In genomic region chr11:21414911-21415381, GRCm38 (mm10) we compare ENCODE assay signal across 10 mouse cellular contexts. TPM values are rescaled to one million over a fixed set of nuclear protein-coding genes. Genes with fewer than 3 reads are reported as not detected.
DNase-seq lines count a peak whose midpoint lies in the region; ATAC-seq and TF ChIP-seq lines count a peak whose summit lies in the region.
"Had no signal": no experiment of that assay in that cellular context is flagged by ENCODE, and none has a peak within 500 bp of the region (broad histone marks: within the 10 kb centered on the region; RNA-seq: fewer than 3 reads in every experiment).

No protein-coding gene starts in this region.

- H3K27ac ChIP-seq in embryonic facial prominence, embryonic 15.5 days (replicated peaks) = 0 out of 2 replicates have a peak overlapping the region, but pooled peaks have one; percentile 30
- peak overlapping the region; percentile 77 for H3K27ac ChIP-seq in intestine, embryonic 16.5 days (ENCODE audit: low read length)
- no peak overlapping the region for H3K27ac ChIP-seq in hindbrain, postnatal 0 days
- H3K27ac ChIP-seq in hindbrain, embryonic 12.5 days = no peak overlapping the region
- H3K27ac ChIP-seq: hindbrain, embryonic 15.5 days; midbrain, embryonic 10.5 days had no signal

- no peak overlapping the region for H3K4me3 ChIP-seq in embryonic facial prominence, embryonic 15.5 days (replicated peaks)
- H3K4me3 ChIP-seq in intestine, embryonic 16.5 days (ENCODE audit: low read length) = no peak overlapping the region
- no peak overlapping the region for H3K4me3 ChIP-seq in hindbrain, postnatal 0 days (ENCODE audit: low read length)
- H3K4me3 ChIP-seq in hindbrain, embryonic 12.5 days = no peak overlapping the region
- H3K4me3 ChIP-seq: hindbrain, embryonic 15.5 days; midbrain, embryonic 10.5 days had no signal

- peak; percentile 69 for ATAC-seq in embryonic facial prominence, embryonic 15.5 days (ENCODE audit: insufficient number of reproducible peaks, low FRiP score, low TSS enrichment, low read depth)
- ATAC-seq in intestine, embryonic 16.5 days = peak; percentile 72
- peak; percentile 69 for ATAC-seq in megakaryocyte, adult 5-6 weeks (ENCODE audit: poor library complexity, severe bottlenecking)
- ATAC-seq in hindbrain, postnatal 0 days = no peak
- ATAC-seq in hindbrain, embryonic 12.5 days (ENCODE audit: low FRiP score) = no peak

- peak; percentile 31 for DNase-seq in brain, adult 2 months (ENCODE audit: low read depth, low spot score)
- no peak for DNase-seq in hindbrain, postnatal 0 days (ENCODE audit: low spot score)
- no peak for DNase-seq in embryo, embryonic 10.5 days (ENCODE audit: low spot score)
- DNase-seq in adrenal gland, postnatal 10 days = no peak

- WGBS in embryonic facial prominence, embryonic 15.5 days = 26% methylated on average over 7 of the region's 7 CpGs
- 22% methylated on average over 7 of the region's 7 CpGs for WGBS in intestine, embryonic 16.5 days
- WGBS in hindbrain, postnatal 0 days = 55% methylated on average over 7 of the region's 7 CpGs
- WGBS in hindbrain, embryonic 12.5 days = 63% methylated on average over 7 of the region's 7 CpGs

- H3K36me3 ChIP-seq in embryonic facial prominence, embryonic 15.5 days = no peaks in the 10 kb centered on the region
- H3K36me3 ChIP-seq in intestine, embryonic 16.5 days (ENCODE audit: control insufficient read depth, insufficient read depth, low read length) = no peaks in the 10 kb centered on the region
- no peaks in the 10 kb centered on the region for H3K36me3 ChIP-seq in hindbrain, postnatal 0 days (ENCODE audit: insufficient read depth, low read length)
- H3K36me3 ChIP-seq in hindbrain, embryonic 12.5 days = no peaks in the 10 kb centered on the region
- H3K36me3 ChIP-seq: hindbrain, embryonic 15.5 days; midbrain, embryonic 10.5 days had no signal

- peaks cover 3% of the 10 kb centered on the region; the same call in 1 of the 2 replicates for H3K4me1 ChIP-seq in embryonic facial prominence, embryonic 15.5 days
- peaks cover 9% of the 10 kb centered on the region; the same call in 1 of the 2 replicates for H3K4me1 ChIP-seq in intestine, embryonic 16.5 days (ENCODE audit: control insufficient read depth, insufficient read depth, low read length)
- no peaks in the 10 kb centered on the region for H3K4me1 ChIP-seq in hindbrain, postnatal 0 days (ENCODE audit: insufficient read depth, low read length)
- no peaks in the 10 kb centered on the region for H3K4me1 ChIP-seq in hindbrain, embryonic 12.5 days
- H3K4me1 ChIP-seq: hindbrain, embryonic 15.5 days; midbrain, embryonic 10.5 days had no signal

- no peaks in the 10 kb centered on the region for H3K9me3 ChIP-seq in embryonic facial prominence, embryonic 15.5 days (replicated peaks)
- no peaks in the 10 kb centered on the region for H3K9me3 ChIP-seq in intestine, embryonic 16.5 days (ENCODE audit: control insufficient read depth, low read length)
- no peaks in the 10 kb centered on the region for H3K9me3 ChIP-seq in hindbrain, postnatal 0 days (ENCODE audit: low read length)
- H3K9me3 ChIP-seq in hindbrain, embryonic 12.5 days (replicated peaks) = no peaks in the 10 kb centered on the region
- H3K9me3 ChIP-seq: hindbrain, embryonic 15.5 days; midbrain, embryonic 10.5 days had no signal

- H3K9ac ChIP-seq in embryonic facial prominence, embryonic 15.5 days = no peak overlapping the region
- H3K9ac ChIP-seq in intestine, embryonic 16.5 days (ENCODE audit: low read depth, low read length) = no peak overlapping the region
- no peak overlapping the region for H3K9ac ChIP-seq in hindbrain, postnatal 0 days (replicated peaks; ENCODE audit: low read length)
- no peak overlapping the region for H3K9ac ChIP-seq in hindbrain, embryonic 12.5 days
- H3K9ac ChIP-seq: hindbrain, embryonic 15.5 days had no signal

- H3K27me3 ChIP-seq in embryonic facial prominence, embryonic 15.5 days = no peaks in the 10 kb centered on the region
- H3K27me3 ChIP-seq in intestine, embryonic 16.5 days (replicated peaks; ENCODE audit: control insufficient read depth, insufficient read depth, low read length) = no peaks in the 10 kb centered on the region
- no peaks in the 10 kb centered on the region for H3K27me3 ChIP-seq in hindbrain, postnatal 0 days (ENCODE audit: insufficient read depth, low read length)
- H3K27me3 ChIP-seq in hindbrain, embryonic 12.5 days = no peaks in the 10 kb centered on the region
- H3K27me3 ChIP-seq: hindbrain, embryonic 15.5 days had no signal

- H3K4me2 ChIP-seq in embryonic facial prominence, embryonic 15.5 days (replicated peaks) = no peak overlapping the region
- H3K4me2 ChIP-seq in intestine, embryonic 16.5 days (ENCODE audit: low read depth, low read length) = no peak overlapping the region
- H3K4me2 ChIP-seq in hindbrain, postnatal 0 days (ENCODE audit: low read depth, low read length) = no peak overlapping the region
- no peak overlapping the region for H3K4me2 ChIP-seq in hindbrain, embryonic 12.5 days (replicated peaks)
- H3K4me2 ChIP-seq: hindbrain, embryonic 15.5 days had no signal

- no peak for TF ChIP-seq CTCF in hindbrain, postnatal 0 days (IDR thresholded peaks at IDR 0.05; ENCODE audit: low read depth)

RNA-seq across cellular contexts. Expression of gene Ugp2, which starts 43.9 kb away (rescaled TPM):
- polyA plus RNA-seq in embryonic facial prominence, embryonic 15.5 days (2015; fragmentation: Nextera tagmentation; extraction: Ambion mirVana) = 92.5 and 92.7 TPM in 2 replicates
- polyA plus RNA-seq in intestine, embryonic 16.5 days (2015; fragmentation: Nextera tagmentation; extraction: Ambion mirVana) = 122 and 130 TPM in 2 replicates
- 129 and 140 TPM in 2 replicates for total RNA-seq in megakaryocyte, adult 5-6 weeks (2015)
- 113 and 121 TPM in 2 replicates for total RNA-seq in megakaryocyte, adult 5-6 weeks (2017)
- total RNA-seq in hindbrain, postnatal 0 days (2014; rRNA removed) = 37.4 and 41.2 TPM in 2 replicates
- polyA plus RNA-seq in hindbrain, postnatal 0 days (2015; fragmentation: Nextera tagmentation; extraction: Ambion mirVana) = 66.8 and 70.2 TPM in 2 replicates
- polyA plus RNA-seq in hindbrain, embryonic 12.5 days (2016; fragmentation: Nextera tagmentation; extraction: Ambion mirVana) = 77.8 and 88.7 TPM in 2 replicates
- total RNA-seq in adrenal gland, postnatal 10 days (2021) = 100 to 1,000 TPM; 104 to 105 TPM

Comparison
In these comparisons a context has a peak if more than half of its experiments do, and no peak if none do; other contexts are left out.
1. ATAC-seq: peak in embryonic facial prominence, embryonic 15.5 days (single experiment), intestine, embryonic 16.5 days (single experiment) and megakaryocyte, adult 5-6 weeks (single experiment); none in hindbrain, postnatal 0 days (single experiment) and hindbrain, embryonic 12.5 days (single experiment).
2. H3K27ac ChIP-seq: peak in embryonic facial prominence, embryonic 15.5 days (single experiment) and intestine, embryonic 16.5 days (single experiment); none in hindbrain, postnatal 0 days (single experiment) and hindbrain, embryonic 12.5 days (single experiment).